ENCODE assay signal across 26 mouse cellular contexts in genomic region chr10:70751771-70752170, GRCm38 (mm10).
"Had no signal": no experiment of that assay in that cellular context is flagged by ENCODE, and none has a peak within 500 bp of the region (broad histone marks: within the 10 kb centered on the region; RNA-seq: fewer than 3 reads in every experiment).

No protein-coding gene starts in this region.

- H3K4me3 ChIP-seq: gastrocnemius, adult 2 months; heart, adult 2 months; heart, embryonic 10.5 days; heart, embryonic 12.5 days; hindbrain, embryonic 10.5 days; hindbrain, embryonic 12.5 days; intestine, embryonic 15.5 days; layer of hippocampus, adult 2 months; left cerebral cortex, adult 2 months; limb, embryonic 10.5 days; limb, embryonic 12.5 days had no signal

- ATAC-seq: hindbrain, embryonic 16.5 days; inflammation-experienced regulatory T-cells, adult 6 months; intestine, embryonic 15.5 days; intestine, postnatal 0 days had no signal

- H3K27me3 ChIP-seq: heart, embryonic 12.5 days; hindbrain, embryonic 12.5 days; intestine, embryonic 15.5 days; limb, embryonic 12.5 days had no signal

- H3K4me1 ChIP-seq: heart, embryonic 10.5 days; heart, embryonic 12.5 days; hindbrain, embryonic 12.5 days; intestine, embryonic 15.5 days; limb, embryonic 10.5 days; limb, embryonic 12.5 days had no signal

- H3K36me3 ChIP-seq: heart, embryonic 10.5 days; heart, embryonic 12.5 days; hindbrain, embryonic 10.5 days; hindbrain, embryonic 12.5 days; intestine, embryonic 15.5 days; limb, embryonic 10.5 days; limb, embryonic 12.5 days had no signal

- DNase-seq: gastrocnemius, adult 2 months; gastrocnemius, postnatal 10 days; gastrocnemius, postnatal 25 days; heart, adult 2 months; heart, postnatal 10 days; heart, postnatal 4 days; kidney, adult 18-20 months; kidney, adult 8-10 months; kidney, postnatal 10 days; kidney, postnatal 25 days; kidney, postnatal 4 days; liver had no signal

- H3K9ac ChIP-seq: heart, embryonic 12.5 days; hindbrain, embryonic 12.5 days; hindbrain, embryonic 14.5 days; intestine, embryonic 15.5 days; limb, embryonic 12.5 days had no signal

- H3K9me3 ChIP-seq: heart, embryonic 10.5 days; heart, embryonic 12.5 days; hindbrain, embryonic 10.5 days; hindbrain, embryonic 12.5 days; intestine, embryonic 15.5 days; limb, embryonic 10.5 days; limb, embryonic 12.5 days had no signal

- H3K4me2 ChIP-seq: heart, embryonic 12.5 days; hindbrain, embryonic 12.5 days; hindbrain, embryonic 14.5 days; intestine, embryonic 15.5 days; limb, embryonic 12.5 days; liver, embryonic 11.5 days had no signal

- H3K27ac ChIP-seq: gastrocnemius, adult 2 months; heart, adult 2 months; heart, embryonic 10.5 days; hindbrain, embryonic 10.5 days; hindbrain, embryonic 12.5 days; hindbrain, embryonic 14.5 days; intestine, embryonic 15.5 days; left cerebral cortex, adult 2 months; limb, embryonic 10.5 days; limb, embryonic 12.5 days had no signal
